Mouse (Mus musculus) kidney, embryonic 14.5 days (tissue): ENCODE measurements at regions not wholly inside any gene's neighbourhood (a gene's known extent, or its start where the extent isn't known, plus 50 kb on each side); places are given as distances from the start of the nearest gene placed in this dataset.

ENCODE experiments used
- ATAC-seq: fragments of 200-750 bp; cut with Nextera tagmentation; 2 replicates; pipeline ENCODE4 v1.8.0; 2017; ENCODE audit warnings: moderate number of reproducible peaks, mild to moderate bottlenecking, moderate TSS enrichment, moderate library complexity; ENCODE audit not compliant: low FRiP score, low TSS enrichment
- H3K27ac ChIP-seq: fragments of 300-500 bp; sonication (generic); 2 replicates; pipeline ENCODE4 v1.5.1; 2014; ENCODE audit warnings: low read depth, mild to moderate bottlenecking, low read length, moderate library complexity, mixed read lengths
- H3K27me3 ChIP-seq: fragments of 300-500 bp; sonication (generic); 2 replicates; pipeline ENCODE4 v1.6.1; 2014; ENCODE audit warnings: mild to moderate bottlenecking, low read length; ENCODE audit not compliant: control insufficient read depth, insufficient read depth
- H3K36me3 ChIP-seq: fragments of 300-500 bp; sonication (generic); 2 replicates; pipeline ENCODE4 v1.6.1; 2014; ENCODE audit warnings: low read length, mixed read lengths; ENCODE audit not compliant: control insufficient read depth, insufficient read depth
- H3K4me1 ChIP-seq: fragments of 300-500 bp; sonication (generic); 2 replicates; pipeline ENCODE4 v1.6.1; 2014; ENCODE audit warnings: low read length, mixed read lengths; ENCODE audit not compliant: control insufficient read depth, insufficient read depth
- H3K4me2 ChIP-seq: fragments of 300-500 bp; sonication (generic); replicated peaks from 2 replicates; pipeline ENCODE4 v1.6.1; 2014; ENCODE audit warnings: low read depth, mild to moderate bottlenecking, low read length
- H3K4me3 ChIP-seq: fragments of 300-500 bp; sonication (generic); 2 replicates; pipeline ENCODE4 v1.5.1; 2014; ENCODE audit warnings: mild to moderate bottlenecking, low read length
- H3K9ac ChIP-seq: fragments of 300-500 bp; sonication (generic); 2 replicates; pipeline ENCODE4 v1.6.1; 2014; ENCODE audit warnings: low read depth, mild to moderate bottlenecking, low read length, moderate library complexity
- H3K9me3 ChIP-seq: fragments of 300-500 bp; sonication (generic); 2 replicates; pipeline ENCODE4 v1.6.1; 2016; ENCODE audit warnings: low read length; ENCODE audit not compliant: control insufficient read depth
- WGBS: fragments of 180-500 bp; shearing (Covaris S2); extraction: QIAGEN DNeasy Blood & Tissue Kit; methylation state at CpG from one replicate; pipeline ENCODE4 v1.1.7; 2014; 5-methylcytosine and 5-hydroxymethylcytosine counted together

GRCm38 (mm10) chr5:101216837-101217571 lies 371.5 kb downstream of the Gpat3 start:
- Histone ChIP-seq H3K36me3 (no peaks in the 10 kb centered on the region), H3K9me3 (no peaks in the 10 kb centered on the region), H3K9ac (no peak overlapping the region), H3K4me3 (no peak overlapping the region), H3K27ac (no peak overlapping the region), H3K4me2 (no peak overlapping the region), H3K4me1 (no peaks in the 10 kb centered on the region), H3K27me3 (no peaks in the 10 kb centered on the region)
- 85% methylated on average over 10 of the region's 10 CpGs for WGBS
- no peak for ATAC-seq

- Histone ChIP-seq H3K27me3 (no peaks in the 10 kb centered on the region), H3K27ac (no peak overlapping the region), H3K9ac (no peak overlapping the region), H3K4me2 (no peak overlapping the region), H3K36me3 (no peaks in the 10 kb centered on the region), H3K9me3 (no peaks in the 10 kb centered on the region), H3K4me3 (no peak overlapping the region), H3K4me1 (no peaks in the 10 kb centered on the region)
- 54% methylated on average over 4 of the region's 4 CpGs for WGBS
- no peak for ATAC-seq
Measured at GRCm38 (mm10) chr5:101211974-101212373, 366.5 kb downstream of the Gpat3 start.

- H3K4me2 ChIP-seq = no peak overlapping the region
- H3K9me3 ChIP-seq = no peaks in the 10 kb centered on the region
- no peaks in the 10 kb centered on the region for H3K4me1 ChIP-seq
- no peak overlapping the region for H3K9ac ChIP-seq
- no peak for ATAC-seq
- no peaks in the 10 kb centered on the region for H3K27me3 ChIP-seq
- no peak overlapping the region for H3K27ac ChIP-seq
- no peaks in the 10 kb centered on the region for H3K36me3 ChIP-seq
- WGBS = 84% methylated on average over 5 of the region's 5 CpGs
- no peak overlapping the region for H3K4me3 ChIP-seq
Measured at GRCm38 (mm10) chr5:101208150-101208549, 362.6 kb downstream of the Gpat3 start.

- WGBS = 79% methylated on average over 4 of the region's 4 CpGs
- Histone ChIP-seq H3K27me3 (no peaks in the 10 kb centered on the region), H3K4me1 (no peaks in the 10 kb centered on the region), H3K36me3 (no peaks in the 10 kb centered on the region), H3K9me3 (no peaks in the 10 kb centered on the region), H3K9ac (no peak overlapping the region), H3K4me2 (no peak overlapping the region), H3K27ac (no peak overlapping the region), H3K4me3 (no peak overlapping the region)
- ATAC-seq = no peak
Measured at GRCm38 (mm10) chr5:101195501-101195900, 350.0 kb downstream of the Gpat3 start.

GRCm38 (mm10) chr5:101190976-101191375 lies 345.5 kb downstream of the Gpat3 start:
- H3K4me2 ChIP-seq = no peak overlapping the region
- H3K9me3 ChIP-seq = no peaks in the 10 kb centered on the region
- H3K36me3 ChIP-seq = no peaks in the 10 kb centered on the region
- no peak overlapping the region for H3K9ac ChIP-seq
- 92% methylated on average over 2 of the region's 2 CpGs for WGBS
- no peak overlapping the region for H3K4me3 ChIP-seq
- ATAC-seq = no peak
- no peaks in the 10 kb centered on the region for H3K4me1 ChIP-seq
- no peaks in the 10 kb centered on the region for H3K27me3 ChIP-seq
- no peak overlapping the region for H3K27ac ChIP-seq

GRCm38 (mm10) chr5:101173183-101173582 lies 327.7 kb downstream of the Gpat3 start:
- no peak for ATAC-seq
- Histone ChIP-seq H3K36me3 (no peaks in the 10 kb centered on the region), H3K4me2 (no peak overlapping the region), H3K27me3 (no peaks in the 10 kb centered on the region), H3K9ac (no peak overlapping the region), H3K4me3 (no peak overlapping the region), H3K9me3 (no peaks in the 10 kb centered on the region), H3K4me1 (no peaks in the 10 kb centered on the region), H3K27ac (no peak overlapping the region)
- 63% methylated on average over 9 of the region's 9 CpGs for WGBS

GRCm38 (mm10) chr5:101172782-101173181 lies 327.3 kb downstream of the Gpat3 start:
- Histone ChIP-seq H3K36me3 (no peaks in the 10 kb centered on the region), H3K9me3 (no peaks in the 10 kb centered on the region), H3K4me1 (no peaks in the 10 kb centered on the region), H3K4me2 (no peak overlapping the region), H3K27ac (no peak overlapping the region), H3K4me3 (no peak overlapping the region), H3K9ac (no peak overlapping the region), H3K27me3 (no peaks in the 10 kb centered on the region)
- 63% methylated on average over 10 of the region's 10 CpGs for WGBS
- no peak for ATAC-seq

- Histone ChIP-seq H3K4me1 (no peaks in the 10 kb centered on the region), H3K4me2 (no peak overlapping the region), H3K27me3 (no peaks in the 10 kb centered on the region), H3K36me3 (no peaks in the 10 kb centered on the region), H3K9me3 (no peaks in the 10 kb centered on the region), H3K4me3 (no peak overlapping the region), H3K27ac (no peak overlapping the region), H3K9ac (no peak overlapping the region)
- no peak for ATAC-seq
- 24% methylated on average over 2 of the region's 2 CpGs for WGBS
Measured at GRCm38 (mm10) chr5:101169074-101169473, 323.6 kb downstream of the Gpat3 start.

- Histone ChIP-seq H3K4me1 (peaks cover 3% of the 10 kb centered on the region; the same call in 1 of the 2 replicates), H3K9ac (no peak overlapping the region), H3K27me3 (no peaks in the 10 kb centered on the region), H3K36me3 (no peaks in the 10 kb centered on the region), H3K4me2 (no peak overlapping the region), H3K4me3 (no peak overlapping the region), H3K27ac (no peak overlapping the region), H3K9me3 (no peaks in the 10 kb centered on the region)
- 50% methylated on average over 8 of the region's 8 CpGs for WGBS
- no peak for ATAC-seq
Measured at GRCm38 (mm10) chr5:101163624-101164213, 318.2 kb downstream of the Gpat3 start.
